Mouse (Mus musculus) ovary, postnatal 10 days (tissue): Measurements from ENCODE around the gene Hmcn2.

Experiments
- DNase-seq: peaks from one replicate; pipeline ENCODE4 v3.0.0; 2022; ENCODE audit warnings: low spot score

Gene Hmcn2

GRCm38 (mm10) chr2:31314007-31314465, at the start of gene Hmcn2:
Gene Hmcn2, plus strand, starts transcription at chr2:31314415.
- DNase-seq: no peak

- no peak for DNase-seq
Measured at GRCm38 (mm10) chr2:31267447-31267846, 46.8 kb upstream of the Hmcn2 start.

- no peak for DNase-seq
Measured at GRCm38 (mm10) chr2:31268631-31269030, 45.6 kb upstream of the Hmcn2 start.

GRCm38 (mm10) chr2:31269188-31269587, 45.0 kb upstream of the Hmcn2 start:
- no peak for DNase-seq

GRCm38 (mm10) chr2:31269847-31270246, 44.4 kb upstream of the Hmcn2 start:
- DNase-seq: no peak

GRCm38 (mm10) chr2:31270470-31270869, 43.7 kb upstream of the Hmcn2 start:
- no peak for DNase-seq

- DNase-seq: no peak
Measured at GRCm38 (mm10) chr2:31271071-31271470, 43.1 kb upstream of the Hmcn2 start.

GRCm38 (mm10) chr2:31274993-31275392, 39.2 kb upstream of the Hmcn2 start:
- DNase-seq: no peak

GRCm38 (mm10) chr2:31277810-31278209, 36.4 kb upstream of the Hmcn2 start:
- no peak for DNase-seq

GRCm38 (mm10) chr2:31278483-31278882, 35.7 kb upstream of the Hmcn2 start:
- DNase-seq: no peak

GRCm38 (mm10) chr2:31281138-31281537, 33.1 kb upstream of the Hmcn2 start:
- no peak for DNase-seq

GRCm38 (mm10) chr2:31282266-31282665, 31.9 kb upstream of the Hmcn2 start:
- DNase-seq: no peak

GRCm38 (mm10) chr2:31282880-31283279, 31.3 kb upstream of the Hmcn2 start:
- no peak for DNase-seq

GRCm38 (mm10) chr2:31284531-31284930, 29.7 kb upstream of the Hmcn2 start:
- DNase-seq: no peak

- DNase-seq: no peak
Measured at GRCm38 (mm10) chr2:31291421-31291820, 22.8 kb upstream of the Hmcn2 start.

GRCm38 (mm10) chr2:31294985-31295384, 19.2 kb upstream of the Hmcn2 start:
- peak; percentile 59 for DNase-seq

- DNase-seq: no peak
Measured at GRCm38 (mm10) chr2:31296395-31296794, 17.8 kb upstream of the Hmcn2 start.

GRCm38 (mm10) chr2:31297602-31298268, 16.5 kb upstream of the Hmcn2 start:
- DNase-seq: no peak

- DNase-seq: no peak
Measured at GRCm38 (mm10) chr2:31298814-31299213, 15.4 kb upstream of the Hmcn2 start.

GRCm38 (mm10) chr2:31299266-31299665, 14.9 kb upstream of the Hmcn2 start:
- DNase-seq: no peak

GRCm38 (mm10) chr2:31299996-31300395, 14.2 kb upstream of the Hmcn2 start:
- no peak for DNase-seq

- DNase-seq: no peak
Measured at GRCm38 (mm10) chr2:31303177-31303576, 11.0 kb upstream of the Hmcn2 start.

- no peak for DNase-seq
Measured at GRCm38 (mm10) chr2:31304191-31304590, 10.0 kb upstream of the Hmcn2 start.
